Mouse (Mus musculus) adrenal gland, postnatal 14 days (tissue): ENCODE data around the gene Cxcr6. TPM values are rescaled to one million over a fixed set of nuclear protein-coding genes. Genes with fewer than 3 reads are reported as not detected.
A peak's percentile ranks its signal among the peaks of the same experiment; 100 is the strongest.

Experiments used
- DNase-seq: peaks from one replicate; pipeline ENCODE4 v3.0.0; 2021; ENCODE audit warnings: mixed read lengths
- total RNA-seq: library from RNA; stranded (reverse); gene quantifications from 2 replicates; pipeline ENCODE4 v1.2.3, GENCODE M21; 2021

Gene Cxcr6
- total RNA-seq, 1 experiment from 2014 or later, result not detected

DNA sequence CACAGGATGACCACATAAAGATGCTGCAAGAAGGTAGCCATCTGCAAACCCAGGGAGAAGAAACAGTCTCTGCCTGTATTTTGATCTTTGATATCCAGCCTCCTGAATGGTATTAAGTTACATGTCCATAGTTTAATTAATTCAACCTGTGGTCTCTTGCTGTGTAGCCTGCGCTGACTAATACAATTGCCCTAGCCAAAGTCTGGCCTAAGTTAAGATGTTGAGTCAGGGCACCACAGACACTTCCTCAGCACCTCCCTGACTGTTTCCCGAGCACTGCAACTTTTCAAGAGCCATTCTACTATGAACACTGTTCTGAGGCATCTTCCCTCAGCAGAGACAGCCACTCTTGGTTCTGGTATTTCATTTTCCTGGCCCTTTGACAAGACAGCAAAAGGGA lies 12.3 kb downstream of the Cxcr6 start:
- DNase-seq, result no peak

DNA sequence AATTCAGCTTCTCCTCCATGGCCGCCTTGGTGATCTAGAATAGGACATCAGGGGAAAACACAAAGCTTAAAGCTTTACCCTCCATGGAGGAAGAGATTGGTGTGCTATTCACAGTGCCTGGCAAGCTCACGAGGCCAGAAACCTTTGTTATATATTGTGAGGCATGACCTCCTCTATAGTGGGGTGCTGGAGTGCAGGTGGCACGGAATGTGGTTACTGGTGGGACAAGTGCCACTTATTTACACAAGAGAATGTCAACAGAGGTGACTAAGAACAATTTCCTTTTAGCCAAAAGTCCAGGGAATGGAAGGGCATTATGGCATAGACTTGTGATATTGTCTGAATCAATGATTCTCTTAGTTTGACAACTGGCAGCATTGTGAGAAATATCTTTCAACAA lies 20.4 kb downstream of the Cxcr6 start:
- no peak for DNase-seq

DNA sequence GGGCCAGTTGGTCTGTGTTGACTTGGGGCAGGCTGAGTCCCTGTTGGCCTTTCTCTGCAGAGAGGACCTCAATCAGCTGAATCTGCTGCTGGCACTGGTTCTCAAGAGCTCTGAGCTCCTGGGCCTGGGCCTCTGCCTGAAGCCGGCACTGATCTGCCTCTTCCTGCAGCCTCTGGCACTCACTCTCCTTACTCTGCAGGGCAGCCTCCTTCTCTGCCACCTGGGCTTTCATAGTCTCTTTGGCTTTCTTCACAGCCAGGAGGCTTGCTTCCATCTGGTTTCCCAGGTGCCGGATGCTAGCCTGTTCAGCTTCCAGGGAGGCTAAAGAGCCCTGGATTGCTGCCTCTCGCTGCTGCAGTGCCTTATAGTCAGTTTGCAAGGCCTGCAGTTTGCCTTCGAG lies 22.6 kb downstream of the Cxcr6 start:
- DNase-seq, result no peak

GRCm38 (mm10) chr9:123835851-123836250 lies 29.6 kb downstream of the Cxcr6 start:
- DNase-seq, result no peak

GRCm38 (mm10) chr9:123840243-123840642 lies 34.0 kb downstream of the Cxcr6 start:
- DNase-seq, result no peak

DNA sequence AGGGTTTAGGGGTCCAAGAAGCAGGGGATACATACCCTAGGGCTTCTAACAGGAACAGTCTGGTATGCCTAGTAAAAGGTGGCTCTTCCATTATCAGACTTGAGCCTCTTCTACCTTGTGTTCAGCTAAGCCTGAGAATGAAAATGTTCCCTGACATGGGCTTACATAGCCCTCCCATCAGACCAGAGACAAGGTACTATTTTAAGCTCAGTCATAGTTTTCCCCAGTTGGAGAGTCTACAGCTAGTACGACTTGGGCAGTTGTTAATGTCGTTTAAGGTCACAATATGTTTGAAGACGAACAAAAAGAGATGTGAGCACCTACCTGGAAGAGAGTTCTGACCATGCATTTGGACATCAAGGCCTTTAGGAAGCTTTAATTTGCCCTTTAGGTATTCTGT lies 38.2 kb downstream of the Cxcr6 start:
- no peak for DNase-seq

GRCm38 (mm10) chr9:123845120-123845519 lies 38.8 kb downstream of the Cxcr6 start:
- DNase-seq, result peak; percentile 55

GRCm38 (mm10) chr9:123846490-123846889 lies 40.2 kb downstream of the Cxcr6 start:
- DNase-seq, result no peak

GRCm38 (mm10) chr9:123849976-123850695 lies 43.9 kb downstream of the Cxcr6 start:
- DNase-seq, result peak; percentile 36

DNA sequence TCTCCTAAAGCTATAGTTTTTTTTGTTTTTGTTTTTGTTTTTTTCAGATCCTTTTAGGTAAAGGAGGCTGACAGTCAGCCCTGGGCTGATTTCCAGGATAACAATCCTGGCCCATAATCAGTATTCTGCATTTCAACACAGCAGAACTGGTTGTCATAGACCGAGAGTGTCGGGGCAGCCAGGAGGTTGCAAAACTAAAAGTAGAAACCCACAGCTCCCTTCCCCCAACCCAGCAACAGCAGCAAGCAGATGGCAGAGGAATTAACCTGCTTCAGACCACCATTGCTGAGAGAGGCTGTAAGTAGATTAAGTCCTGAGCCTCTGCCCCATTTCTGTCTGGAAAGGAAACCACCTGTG lies 44.4 kb downstream of the Cxcr6 start:
- peak; percentile 75 for DNase-seq

DNA sequence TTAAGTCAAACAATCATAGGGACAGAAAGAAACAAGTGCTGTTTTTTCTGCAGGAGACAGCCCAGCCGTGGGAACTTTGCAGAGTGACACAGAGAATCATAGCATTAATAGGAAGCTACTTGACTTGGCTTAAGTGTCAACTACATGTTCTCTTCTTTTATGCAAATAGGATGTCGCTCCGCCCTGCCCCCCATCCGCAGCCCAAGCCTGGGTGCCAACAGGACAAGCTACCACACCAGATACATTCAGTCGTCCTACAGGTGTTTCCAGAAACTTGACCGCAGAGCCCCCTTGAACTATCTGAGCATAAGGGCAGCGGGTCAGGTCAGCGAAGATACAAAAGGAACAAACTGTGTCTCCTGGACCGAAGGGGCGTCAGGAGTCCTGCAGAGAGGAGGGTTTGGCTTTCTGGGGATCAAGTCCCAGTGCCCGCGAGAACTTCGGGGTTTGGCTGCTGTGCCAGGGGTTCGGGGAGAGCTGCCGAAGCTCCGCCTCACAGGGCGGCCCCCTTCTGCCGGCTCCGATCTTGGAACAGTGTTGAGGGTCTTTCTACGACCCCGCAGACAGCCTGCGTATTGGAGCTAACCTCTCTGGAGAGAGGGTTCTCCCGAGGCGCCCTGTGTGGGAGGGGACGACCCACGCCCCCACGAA lies 44.9 kb downstream of the Cxcr6 start:
- peak; percentile 83 for DNase-seq

DNA sequence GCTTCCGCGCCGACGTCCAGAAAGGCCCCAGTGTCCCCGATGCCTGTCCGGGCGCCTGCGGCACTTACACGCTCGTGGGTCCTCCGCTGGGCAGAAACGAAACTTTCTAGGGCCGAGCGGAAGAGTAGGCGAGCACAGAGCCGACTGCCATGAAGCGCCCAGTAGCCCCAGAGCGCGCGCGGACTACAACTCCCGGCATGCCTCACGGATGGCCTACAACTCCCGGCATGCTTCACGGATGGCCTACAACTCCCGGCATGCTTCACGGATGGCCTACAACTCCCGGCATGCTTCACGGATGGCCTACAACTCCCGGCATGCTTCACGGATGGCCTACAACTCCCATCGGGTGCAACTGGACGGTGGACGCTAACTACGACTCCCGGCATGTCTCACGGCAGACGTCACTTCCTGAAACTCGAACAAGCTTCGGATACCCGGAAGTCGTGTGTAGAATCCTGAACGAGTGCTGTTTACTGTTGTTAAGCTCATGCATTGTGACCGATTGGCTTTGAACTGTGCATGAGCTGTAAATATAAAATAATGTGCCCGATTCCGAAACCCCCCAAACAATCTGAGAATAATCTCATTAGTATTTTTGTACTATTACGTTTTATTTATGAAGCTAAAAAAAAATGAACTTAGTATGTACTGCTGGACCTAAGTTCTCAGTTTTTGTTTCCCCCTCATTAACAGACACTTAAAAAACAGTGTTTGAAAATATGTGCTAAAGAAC lies 45.6 kb downstream of the Cxcr6 start, which contains the start of gene Fyco1:
Gene Fyco1 (minus strand): TSS at position 187 of the 736 bp plus-strand sequence.
- peak; percentile 95 for DNase-seq

- DNase-seq, result no peak
Observed at GRCm38 (mm10) chr9:123852449-123853390, 46.4 kb downstream of the Cxcr6 start.

DNA sequence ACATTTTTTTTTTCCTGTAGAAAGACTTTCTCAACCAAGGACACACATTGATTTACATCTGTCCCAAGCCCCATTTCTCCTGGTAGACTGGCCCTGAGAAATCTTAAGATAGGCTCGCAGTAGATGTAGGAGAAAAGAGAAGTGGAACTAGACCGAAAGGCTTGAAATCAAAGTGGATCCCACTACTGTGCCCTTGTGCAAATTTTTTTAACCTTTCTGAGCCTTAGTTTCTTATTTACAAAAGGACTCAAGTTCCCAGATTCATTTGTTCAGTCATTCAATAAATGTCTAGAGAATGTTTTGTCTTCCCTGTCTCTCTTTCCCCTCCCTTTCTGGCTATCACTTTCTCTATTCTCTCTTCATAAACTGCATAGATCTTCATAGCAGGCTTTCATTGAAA lies 50.6 kb downstream of the Cxcr6 start:
- DNase-seq, result no peak

Other genes with a start within 250 kb of the Cxcr6 start
- not detected in 2 replicates for gene Slc6a20b, start 173.9 kb upstream of the Cxcr6 start, total RNA-seq
- 0.85 and 1.1 TPM in 2 replicates for gene Ccr9, start 128.0 kb upstream of the Cxcr6 start, total RNA-seq
- gene Slc6a20a, start 127.6 kb upstream of the Cxcr6 start, total RNA-seq, result 0.15 and 0.41 TPM in 2 replicates
- 43.7 and 46.3 TPM in 2 replicates for gene Lztfl1, start 88.8 kb upstream of the Cxcr6 start, total RNA-seq
- 41.8 and 42.8 TPM in 2 replicates for gene Fyco1, start 45.4 kb downstream of the Cxcr6 start, total RNA-seq
- 0.11 and 0.30 TPM in 2 replicates for gene Xcr1, start 55.6 kb downstream of the Cxcr6 start, total RNA-seq
- 0.86 and 0.89 TPM in 2 replicates for gene Ccr1, start 162.2 kb downstream of the Cxcr6 start, total RNA-seq
- not detected in 2 replicates for gene Ccr1l1, start 171.9 kb downstream of the Cxcr6 start, total RNA-seq
- gene Ccr3, start 215.5 kb downstream of the Cxcr6 start, total RNA-seq, result 0.33 TPM in 1 of 2 replicates, not detected in the other